Mouse (Mus musculus) ES-Bruce4 (cell line): ENCODE measurements around the gene Xcl1.

Experiments
- CTCF ChIP-seq: IDR thresholded peaks from one replicate; pipeline ENCODE4 v1.8.1; 2011; ENCODE audit warnings: low read depth, low read length
- EP300 ChIP-seq: IDR thresholded peaks from 2 replicates; pipeline ENCODE4 v1.6.1; 2011; ENCODE audit warnings: low read depth, low read length; ENCODE audit not compliant: insufficient read depth
- POLR2A ChIP-seq: IDR thresholded peaks from one replicate; pipeline ENCODE4 v1.8.1; 2011; ENCODE audit warnings: low read length; ENCODE audit not compliant: insufficient read depth

- TF ChIP-seq CTCF (no peak), POLR2A (no peak), EP300 (no peak)
These were observed 35.8 kb downstream of the Xcl1 start for GRCm38 (mm10) chr1:164899506-164899905.
